Mouse (Mus musculus) heart, postnatal 4 days (tissue): Measurements from ENCODE around the gene Macrod1. TPM values are rescaled to one million over a fixed set of nuclear protein-coding genes. Genes with fewer than 3 reads are reported as not detected.

Experiments used
- DNase-seq: peaks from one replicate; pipeline ENCODE4 v3.0.0; 2021
- total RNA-seq, 2 experiments: library from RNA; stranded (reverse); gene quantifications; 2 replicates each; pipeline ENCODE4 v1.2.3; 2021

The Macrod1 gene
- total RNA-seq, 2 experiments from 2014 or later, result 107 to 126 TPM

DNA sequence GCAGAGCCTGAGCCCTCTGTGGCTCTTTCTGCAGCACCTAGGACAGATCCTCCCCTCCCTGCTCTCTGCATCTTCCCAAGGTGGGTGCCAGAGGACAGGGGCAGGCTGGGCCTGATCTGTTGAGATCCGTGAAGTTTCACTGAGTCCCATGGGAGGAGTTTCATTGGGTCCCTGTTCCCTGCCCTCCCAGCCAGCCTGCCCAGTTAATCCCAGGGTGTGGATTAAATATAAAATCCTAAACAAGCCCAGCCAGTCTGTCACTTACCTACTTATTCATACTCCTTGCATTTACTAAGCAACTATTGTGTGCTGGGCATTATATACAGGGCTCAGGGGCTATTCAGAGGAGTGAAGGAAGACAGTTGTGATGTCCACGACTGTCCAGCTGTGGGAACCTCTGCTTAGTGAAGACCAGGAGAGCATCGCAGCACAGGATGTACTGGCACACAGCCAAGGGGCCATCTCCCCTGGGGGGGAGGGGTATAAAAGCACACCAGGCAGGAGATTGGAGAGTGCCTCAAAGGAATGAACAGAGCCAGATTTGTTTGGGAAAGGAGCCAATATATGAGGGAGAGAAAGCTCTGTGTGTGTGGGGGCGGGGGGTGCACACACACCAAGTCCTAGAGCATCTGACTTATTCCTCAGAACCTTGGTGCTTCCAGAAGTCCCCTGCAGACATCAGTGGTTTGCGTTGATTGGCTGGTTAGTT, 85.8 kb downstream of the Macrod1 start:
- DNase-seq, result no peak

DNA sequence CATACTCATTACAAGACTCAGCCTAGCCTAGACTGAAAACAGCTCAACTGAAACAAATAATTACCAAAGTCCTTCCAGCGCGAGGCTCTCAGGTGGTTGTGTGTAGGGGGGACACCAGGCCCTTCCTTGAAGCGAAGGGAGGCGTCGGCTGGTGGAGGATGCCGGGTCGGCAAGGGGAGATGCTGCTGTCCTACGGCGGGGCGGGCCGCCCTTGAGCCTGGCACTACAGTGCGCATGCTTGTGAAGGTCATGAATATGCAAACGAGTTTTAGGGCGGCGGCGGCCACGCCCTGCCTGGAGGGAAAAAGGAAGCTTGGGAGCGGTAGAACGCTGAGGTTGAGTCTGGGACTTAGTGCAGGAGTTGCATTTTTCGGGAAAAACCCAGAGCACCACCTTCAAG, 87.2 kb downstream of the Macrod1 start:
- peak; percentile 80 for DNase-seq

DNA sequence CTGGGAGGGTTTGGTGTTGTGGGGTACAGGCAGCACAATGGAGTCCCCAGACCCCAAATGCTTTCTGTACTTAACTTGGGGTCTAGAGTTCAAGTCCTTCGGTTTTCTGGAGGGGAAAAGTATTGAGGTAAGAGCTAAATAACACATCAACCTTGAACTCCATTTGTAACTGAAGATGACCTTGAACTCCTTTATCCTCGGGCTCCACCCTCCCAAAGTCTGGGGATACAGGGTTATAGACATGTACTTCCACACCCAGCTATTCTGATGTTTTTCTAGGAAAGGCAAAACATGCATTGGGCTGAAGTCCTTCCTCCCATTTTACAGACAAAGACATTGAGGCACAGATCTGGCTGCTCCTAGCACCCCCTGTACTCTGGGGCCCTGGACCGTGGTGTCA, 87.8 kb downstream of the Macrod1 start:
- DNase-seq, result no peak

- DNase-seq, result peak; percentile 44
These were observed 89.8 kb downstream of the Macrod1 start for GRCm38 (mm10) chr19:7146376-7146775.

DNA sequence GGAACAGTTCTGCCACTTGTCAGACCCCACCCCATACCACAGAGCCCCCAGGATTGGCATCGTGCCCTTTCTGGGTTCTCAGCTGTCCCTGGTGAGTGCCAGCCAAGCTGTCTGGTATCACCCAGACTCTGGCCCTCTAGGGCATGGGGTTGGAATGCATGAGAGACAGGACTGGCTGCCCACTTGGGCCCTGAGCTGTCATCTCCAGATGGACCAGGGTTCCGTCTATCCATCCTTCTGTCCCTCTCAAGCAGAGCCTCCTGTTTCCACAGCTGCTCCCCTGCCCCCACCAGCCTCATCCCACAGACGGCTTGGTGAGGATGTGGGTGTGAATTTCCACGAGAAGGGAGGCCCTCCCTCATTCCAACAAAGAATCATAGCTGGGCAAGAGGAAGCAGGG, 91.5 kb downstream of the Macrod1 start:
- DNase-seq, result no peak

- no peak for DNase-seq
These were observed 92.0 kb downstream of the Macrod1 start for GRCm38 (mm10) chr19:7148541-7149085.

- DNase-seq, result no peak
These were observed 92.6 kb downstream of the Macrod1 start for GRCm38 (mm10) chr19:7149158-7149685.

DNA sequence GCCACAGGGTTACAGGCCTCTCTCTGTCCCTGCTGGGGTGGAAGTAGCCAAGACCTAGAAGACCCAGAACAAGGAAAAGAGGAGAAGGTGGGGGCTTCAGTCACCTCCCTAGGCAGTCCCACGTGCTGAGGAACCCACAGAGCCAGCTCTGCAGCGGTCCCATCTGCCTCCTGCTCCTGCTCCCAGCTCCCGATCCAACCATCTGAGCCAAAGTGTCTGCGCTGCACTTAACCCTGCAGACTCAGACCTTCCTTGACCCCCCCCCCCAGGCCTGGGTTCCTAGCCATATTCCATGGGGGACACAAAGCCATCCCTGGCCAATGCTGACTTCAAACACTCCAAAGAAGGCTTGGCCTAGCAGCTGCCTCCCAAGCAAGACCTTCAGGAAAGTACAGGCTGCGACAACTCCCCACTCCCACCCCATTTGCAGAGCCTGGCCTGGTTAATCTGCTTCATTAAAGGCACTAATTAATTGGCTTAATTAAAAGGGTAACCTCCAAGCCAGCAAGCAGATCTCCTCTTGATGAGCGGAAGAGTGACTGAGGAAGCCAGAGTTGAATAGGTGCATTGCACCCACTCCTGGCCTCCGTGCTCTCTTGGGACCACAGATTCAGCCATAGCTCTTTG, 94.8 kb downstream of the Macrod1 start:
- DNase-seq, result no peak

GRCm38 (mm10) chr19:7151927-7152653, 95.5 kb downstream of the Macrod1 start:
- no peak for DNase-seq

DNA sequence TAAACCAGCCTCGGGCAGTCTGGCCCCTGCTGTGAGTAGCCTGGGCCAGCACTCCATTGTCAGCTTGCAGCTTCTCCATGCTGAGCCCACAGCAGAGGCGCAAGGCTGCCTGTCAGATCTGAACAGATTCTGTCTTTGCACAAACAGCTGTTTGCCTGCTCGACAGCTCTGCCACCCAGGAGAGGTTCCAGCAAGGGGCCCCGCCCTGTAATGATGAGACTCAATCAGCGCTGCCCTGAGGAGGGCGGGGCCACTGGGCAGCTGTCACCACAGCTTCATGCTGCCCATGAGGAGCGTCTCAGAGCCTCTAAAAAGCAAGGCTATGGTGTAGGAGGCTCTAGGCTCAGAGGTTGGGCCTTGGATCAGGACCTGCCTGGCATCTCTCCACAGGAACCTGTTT, 96.6 kb downstream of the Macrod1 start:
- DNase-seq, result peak; percentile 35

GRCm38 (mm10) chr19:7155196-7155595, 98.6 kb downstream of the Macrod1 start:
- no peak for DNase-seq

GRCm38 (mm10) chr19:7157734-7158133, 101.1 kb downstream of the Macrod1 start:
- peak; percentile 55 for DNase-seq

DNA sequence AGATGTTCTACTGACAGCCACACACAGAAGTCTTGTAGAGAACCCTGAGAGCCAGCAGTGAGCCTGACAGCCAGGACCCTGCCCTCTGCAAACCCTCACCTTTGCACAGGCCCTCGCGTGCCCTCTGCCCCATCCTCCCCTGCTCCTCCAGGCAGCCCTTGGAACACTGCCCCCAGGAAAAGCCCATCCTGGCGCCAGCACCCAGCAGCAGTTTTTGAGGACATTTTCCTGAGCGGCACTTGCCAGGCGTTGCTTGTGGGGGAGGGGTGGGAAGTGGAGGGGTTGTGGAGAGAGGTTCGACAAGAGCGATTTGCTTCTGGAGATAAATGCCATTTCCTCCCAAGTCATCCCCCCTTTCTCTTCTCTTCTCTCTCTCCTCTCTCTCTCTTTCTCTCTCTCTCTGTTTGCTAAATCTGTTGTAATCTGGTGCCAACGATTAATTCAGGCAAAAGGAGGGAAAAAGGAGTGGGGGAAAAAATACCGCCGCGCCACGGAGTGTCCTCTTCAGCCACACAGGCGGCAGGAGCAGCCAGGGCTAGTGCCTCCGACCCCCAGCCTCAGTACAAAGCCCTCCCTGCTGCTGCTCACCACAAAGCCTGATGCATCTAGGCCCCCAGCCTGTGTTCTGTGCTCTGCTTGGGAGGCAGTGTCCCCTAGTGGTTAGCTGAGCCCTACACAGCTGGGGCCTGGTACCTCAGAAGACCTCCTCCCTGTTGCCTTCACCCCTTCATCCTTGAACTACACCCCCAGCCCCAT, 103.7 kb downstream of the Macrod1 start:
- peak; percentile 67 for DNase-seq

DNA sequence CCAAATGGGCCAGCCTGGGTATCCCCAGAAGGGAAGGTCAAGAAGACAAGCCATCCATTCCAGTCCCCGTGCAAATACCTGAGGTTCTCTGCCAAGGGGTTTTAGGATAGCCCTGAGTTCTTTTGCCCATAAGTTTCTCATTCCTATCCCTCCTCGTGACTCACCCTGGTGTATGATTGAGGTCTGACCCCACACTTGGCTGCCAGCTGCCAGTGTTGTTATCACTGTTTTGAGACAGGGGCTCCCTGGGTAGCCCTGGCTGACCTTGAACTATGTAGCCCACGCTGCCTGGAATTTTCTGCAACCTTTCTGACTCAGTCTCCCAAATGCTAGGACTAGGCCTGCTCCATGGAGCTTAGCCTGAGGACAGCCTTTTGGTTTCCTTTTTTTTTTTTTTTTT, 104.5 kb downstream of the Macrod1 start:
- DNase-seq, result no peak

DNA sequence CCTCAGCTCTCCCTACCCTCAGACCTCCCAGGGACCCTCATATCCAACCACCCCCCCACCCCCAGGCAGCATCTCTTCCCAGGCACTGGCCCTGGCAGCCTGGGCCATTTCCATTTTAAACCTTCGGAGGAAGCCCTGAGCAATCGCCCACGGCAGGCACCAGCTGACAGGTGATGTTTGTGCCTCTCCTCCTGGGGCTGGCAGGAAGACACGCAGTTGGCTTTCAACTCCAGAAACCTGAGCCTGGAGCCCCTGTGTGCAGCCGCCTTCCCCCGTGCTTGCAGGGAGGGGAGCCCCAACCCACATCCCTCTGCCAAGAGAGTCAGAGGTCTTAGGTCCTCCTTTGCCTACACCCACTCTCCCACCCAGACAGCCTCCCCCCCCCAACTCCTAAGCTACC, 107.6 kb downstream of the Macrod1 start:
- no peak for DNase-seq

GRCm38 (mm10) chr19:7164820-7165323, 108.3 kb downstream of the Macrod1 start:
- DNase-seq, result peak; percentile 29

DNA sequence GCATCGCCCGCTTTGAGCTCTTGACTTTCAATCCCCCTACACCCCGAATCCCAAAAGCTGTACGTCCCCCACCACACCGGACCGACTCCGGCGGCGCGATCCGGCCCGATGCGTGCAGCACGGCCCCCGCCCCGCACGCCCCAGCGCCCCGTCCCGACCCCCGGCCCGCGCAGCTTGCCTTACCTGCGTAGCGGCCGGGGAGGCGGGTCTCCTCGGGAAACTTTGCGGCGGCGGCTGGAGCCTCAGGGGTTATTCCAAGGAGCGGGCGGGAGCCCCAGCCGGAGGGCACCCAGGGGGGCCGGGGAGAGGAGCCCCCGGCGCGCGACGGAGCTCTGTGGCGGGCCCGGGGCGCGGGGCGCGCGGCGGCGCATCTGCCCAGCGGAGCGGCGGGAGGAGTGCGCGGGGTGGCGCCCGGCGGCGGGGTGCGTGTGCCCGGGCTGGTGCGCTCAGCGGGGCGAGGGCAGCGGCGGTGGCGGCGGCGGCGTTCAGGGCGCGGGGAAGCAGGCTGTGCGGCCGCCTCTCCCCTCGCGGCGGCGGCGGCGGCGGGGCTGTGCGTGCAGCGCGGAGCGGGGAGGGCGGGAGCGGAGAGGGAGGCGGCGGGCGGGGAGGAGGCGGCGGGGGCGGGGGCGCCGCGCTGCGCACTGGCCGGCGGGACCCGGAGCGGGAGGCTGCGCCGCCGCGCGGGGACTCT, 109.0 kb downstream of the Macrod1 start:
- no peak for DNase-seq

GRCm38 (mm10) chr19:7166200-7166711, 109.6 kb downstream of the Macrod1 start:
- no peak for DNase-seq

DNA sequence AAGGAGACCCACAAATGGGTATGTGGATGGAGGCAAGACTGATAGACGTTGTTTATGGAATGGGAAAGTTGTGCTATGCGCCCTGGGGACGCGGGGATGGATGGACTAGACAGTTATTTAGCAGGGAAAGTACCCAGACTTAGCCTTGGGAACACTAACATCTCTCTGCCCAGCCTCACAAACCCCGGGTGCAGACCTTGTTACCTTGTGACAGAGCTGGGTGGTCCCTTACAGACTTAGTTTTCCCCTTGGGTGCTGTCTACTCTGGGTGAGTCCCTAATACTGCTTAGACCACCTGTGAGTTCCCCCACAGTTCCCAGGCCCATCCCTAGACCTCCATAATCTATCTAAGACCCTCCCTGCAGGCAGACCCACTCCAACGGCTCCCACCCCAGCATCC, 110.2 kb downstream of the Macrod1 start:
- no peak for DNase-seq

- no peak for DNase-seq
These were observed 111.8 kb downstream of the Macrod1 start for GRCm38 (mm10) chr19:7168423-7168822.

GRCm38 (mm10) chr19:7170916-7171315, 114.3 kb downstream of the Macrod1 start:
- DNase-seq, result no peak
